Mouse (Mus musculus) hindbrain, embryonic 14.5 days (tissue): ENCODE measurements around the gene Fam234b. TPM values are rescaled to one million over a fixed set of nuclear protein-coding genes. Genes with fewer than 3 reads are reported as not detected.

Experiments used
- ATAC-seq: fragments of 200-750 bp; cut with Nextera tagmentation; 2 replicates; pipeline ENCODE4 v1.8.0; 2017; ENCODE audit warnings: moderate number of reproducible peaks, mild to moderate bottlenecking, moderate TSS enrichment, moderate library complexity; ENCODE audit not compliant: low FRiP score
- DNase-seq: peaks from one replicate; pipeline ENCODE4 v3.0.0-alpha.2; 2015; ENCODE audit warnings: low spot score
- H3K27ac ChIP-seq: fragments of 300-500 bp; sonication (generic); 2 replicates; pipeline ENCODE4 v1.5.1; 2014; ENCODE audit warnings: mild to moderate bottlenecking, moderate library complexity
- H3K27me3 ChIP-seq: fragments of 300-500 bp; sonication (generic); 2 replicates; pipeline ENCODE4 v1.6.1; 2014; ENCODE audit warnings: mild to moderate bottlenecking, low read length, mixed read lengths; ENCODE audit not compliant: control insufficient read depth, insufficient read depth
- H3K36me3 ChIP-seq: fragments of 300-500 bp; sonication (generic); replicated peaks from 2 replicates; pipeline ENCODE4 v1.6.1; 2014; ENCODE audit not compliant: control insufficient read depth, insufficient read depth
- H3K4me1 ChIP-seq: fragments of 300-500 bp; sonication (generic); replicated peaks from 2 replicates; pipeline ENCODE4 v1.6.1; 2014; ENCODE audit warnings: antibody characterized with exemption, low read length, mixed read lengths; ENCODE audit not compliant: control insufficient read depth, insufficient read depth
- H3K4me2 ChIP-seq: fragments of 300-500 bp; sonication (generic); replicated peaks from 2 replicates; pipeline ENCODE4 v1.6.1; 2014; ENCODE audit warnings: mild to moderate bottlenecking, moderate library complexity
- H3K4me3 ChIP-seq: fragments of 300-500 bp; sonication (generic); replicated peaks from 2 replicates; pipeline ENCODE4 v1.5.1; 2014; ENCODE audit warnings: mild to moderate bottlenecking, low read length
- H3K9ac ChIP-seq: fragments of 300-500 bp; sonication (generic); 2 replicates; pipeline ENCODE4 v1.6.1; 2014
- H3K9me3 ChIP-seq: fragments of 300-500 bp; sonication (generic); 2 replicates; pipeline ENCODE4 v1.6.1; 2016; ENCODE audit warnings: low read length; ENCODE audit not compliant: control insufficient read depth
- WGBS: fragments of 180-500 bp; shearing (Covaris S2); extraction: QIAGEN DNeasy Blood & Tissue Kit; methylation state at CpG from one replicate; pipeline ENCODE4 v1.1.7; 2014; 5-methylcytosine and 5-hydroxymethylcytosine counted together
- polyA plus RNA-seq: library from polyadenylated mRNA; unstranded; fragments of >200 nt; fragmentation: Nextera tagmentation; extraction: Ambion mirVana; gene quantifications from 2 replicates; pipeline ENCODE4 v1.2.1, GENCODE M21; 2014

Fam234b gene
- polyA plus RNA-seq, 1 experiment from 2014 or later = 117 TPM

DNA sequence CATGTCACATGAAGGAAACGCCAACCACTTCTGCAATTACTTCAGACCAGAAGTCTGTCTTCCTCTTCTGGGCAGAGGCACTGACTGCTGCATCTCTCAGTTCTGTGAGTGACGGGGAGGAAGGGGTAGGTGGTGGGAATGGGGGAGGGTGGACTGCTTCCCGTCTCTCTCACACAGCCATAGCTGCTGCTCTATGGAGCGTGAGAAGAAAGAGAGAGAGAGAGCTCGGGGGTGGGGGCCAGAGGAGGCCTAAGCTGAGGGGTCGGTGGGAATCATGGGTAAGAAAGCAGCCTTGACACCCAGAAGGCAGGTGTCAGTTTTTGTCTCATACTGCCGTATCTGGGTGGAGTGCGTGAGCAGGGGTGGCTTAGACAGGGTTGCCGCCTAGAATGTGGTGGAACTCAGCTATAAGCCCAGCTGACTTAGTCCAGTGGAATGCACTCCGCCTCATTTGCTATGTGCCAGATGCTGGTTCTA lies 30.7 kb downstream of the Fam234b start:
- Histone ChIP-seq H3K4me2 (no peak overlapping the region), H3K27ac (no peak overlapping the region), H3K9ac (no peak overlapping the region), H3K27me3 (no peaks in the 10 kb centered on the region), H3K4me3 (no peak overlapping the region), H3K4me1 (peaks cover 10% of the 10 kb centered on the region), H3K9me3 (no peaks in the 10 kb centered on the region), H3K36me3 (peaks cover 50% of the 10 kb centered on the region)
- WGBS = 36% methylated on average over 10 of the region's 10 CpGs
- DNase-seq (no peak), ATAC-seq (peak; percentile 56; the same call in 1 of the 2 replicates)

DNA sequence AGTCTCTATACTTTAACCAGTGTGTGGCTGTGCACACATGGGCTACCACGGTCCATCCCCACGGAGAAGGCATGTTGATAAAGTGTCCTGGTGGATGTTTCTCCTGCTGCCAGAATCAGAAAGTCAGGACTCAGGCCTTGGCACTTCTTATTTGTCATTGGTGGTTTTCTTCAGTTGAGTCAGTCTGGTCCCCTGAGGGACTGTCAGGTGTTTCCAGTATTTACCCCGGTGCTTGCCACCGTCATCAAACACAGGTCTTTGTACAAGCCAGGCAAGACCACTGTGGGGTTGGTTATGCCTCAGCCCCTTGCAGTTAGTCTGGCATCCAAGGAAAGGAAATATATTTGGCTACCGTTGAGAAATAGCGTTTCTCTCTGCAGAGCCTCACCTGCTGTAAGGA lies 32.8 kb downstream of the Fam234b start:
- no peak overlapping the region for H3K4me3 ChIP-seq
- H3K9ac ChIP-seq = no peak overlapping the region
- 87% methylated on average over 6 of the region's 6 CpGs for WGBS
- no peak for DNase-seq
- no peak for ATAC-seq
- no peaks in the 10 kb centered on the region for H3K9me3 ChIP-seq
- no peak overlapping the region for H3K4me2 ChIP-seq
- H3K4me1 ChIP-seq = no peaks in the 10 kb centered on the region
- peaks cover 70% of the 10 kb centered on the region for H3K36me3 ChIP-seq
- H3K27ac ChIP-seq = no peak overlapping the region
- H3K27me3 ChIP-seq = no peaks in the 10 kb centered on the region

DNA sequence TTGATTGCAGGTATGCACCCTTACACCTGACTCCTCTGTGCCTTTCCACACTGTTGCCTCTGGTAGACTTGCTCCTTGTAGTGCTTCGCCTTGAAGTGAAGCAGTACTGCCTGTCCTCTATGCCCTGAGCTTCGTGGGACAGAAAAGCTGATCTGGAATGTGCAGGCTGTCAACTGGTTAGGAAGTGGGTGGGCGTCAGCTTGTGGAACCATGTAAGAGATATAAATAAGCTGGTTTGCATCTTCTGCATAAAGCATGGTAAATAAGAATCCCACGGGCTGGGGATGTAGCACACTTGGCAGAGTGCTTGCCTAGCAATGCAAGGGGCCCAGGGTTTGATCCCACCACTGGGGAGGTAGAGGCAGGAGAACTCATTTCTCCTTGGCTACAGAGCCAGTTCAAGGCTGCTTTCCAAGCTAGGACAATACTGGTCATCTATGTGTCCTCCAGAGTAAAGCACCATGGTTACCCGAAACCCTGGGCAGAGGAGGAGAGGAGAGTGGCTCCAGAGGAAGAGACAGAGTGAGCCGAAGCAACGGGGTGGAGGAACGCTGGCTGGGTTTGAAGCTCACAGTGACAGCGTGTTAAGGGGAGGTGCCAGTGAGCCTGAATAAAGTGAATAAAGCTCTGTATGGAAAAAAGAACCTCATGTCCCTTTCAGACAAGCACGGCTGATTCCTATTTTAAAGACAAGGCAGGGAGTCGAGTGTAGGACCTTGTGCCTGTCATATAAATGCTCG lies 34.8 kb downstream of the Fam234b start:
- DNase-seq = no peak
- 50% methylated on average over 12 of the region's 12 CpGs for WGBS
- H3K9me3 ChIP-seq = no peaks in the 10 kb centered on the region
- no peaks in the 10 kb centered on the region for H3K27me3 ChIP-seq
- no peak for ATAC-seq
- H3K4me2 ChIP-seq = no peak overlapping the region
- H3K4me1 ChIP-seq = no peaks in the 10 kb centered on the region
- H3K27ac ChIP-seq = no peak overlapping the region
- no peak overlapping the region for H3K4me3 ChIP-seq
- peaks cover 68% of the 10 kb centered on the region for H3K36me3 ChIP-seq
- H3K9ac ChIP-seq = no peak overlapping the region

DNA sequence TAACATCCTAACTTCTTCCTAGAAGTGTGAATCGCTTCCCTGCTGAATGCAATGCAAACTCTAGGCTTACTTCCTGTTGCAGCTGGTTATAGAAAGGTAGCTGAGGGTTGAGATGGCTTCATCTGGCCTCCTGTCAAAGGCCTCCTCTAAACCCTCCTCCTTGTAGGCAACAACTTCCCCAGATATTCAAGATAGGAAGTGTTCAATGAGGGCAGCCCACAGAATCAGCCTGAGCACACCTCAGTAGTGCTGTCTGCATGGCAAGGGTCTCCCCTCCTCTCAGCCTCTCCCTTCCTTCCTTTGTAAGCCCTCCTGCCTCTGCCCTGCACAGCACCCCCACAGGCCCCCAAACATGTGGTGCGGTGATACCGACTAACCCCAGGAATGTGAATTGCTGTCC lies 38.0 kb downstream of the Fam234b start:
- Histone ChIP-seq H3K4me1 (no peaks in the 10 kb centered on the region), H3K4me2 (no peak overlapping the region), H3K9me3 (no peaks in the 10 kb centered on the region), H3K36me3 (peaks cover 56% of the 10 kb centered on the region), H3K27me3 (no peaks in the 10 kb centered on the region), H3K4me3 (no peak overlapping the region), H3K27ac (no peak overlapping the region), H3K9ac (no peak overlapping the region)
- ATAC-seq = no peak
- WGBS = 95% methylated on average over 3 of the region's 3 CpGs
- DNase-seq = no peak

DNA sequence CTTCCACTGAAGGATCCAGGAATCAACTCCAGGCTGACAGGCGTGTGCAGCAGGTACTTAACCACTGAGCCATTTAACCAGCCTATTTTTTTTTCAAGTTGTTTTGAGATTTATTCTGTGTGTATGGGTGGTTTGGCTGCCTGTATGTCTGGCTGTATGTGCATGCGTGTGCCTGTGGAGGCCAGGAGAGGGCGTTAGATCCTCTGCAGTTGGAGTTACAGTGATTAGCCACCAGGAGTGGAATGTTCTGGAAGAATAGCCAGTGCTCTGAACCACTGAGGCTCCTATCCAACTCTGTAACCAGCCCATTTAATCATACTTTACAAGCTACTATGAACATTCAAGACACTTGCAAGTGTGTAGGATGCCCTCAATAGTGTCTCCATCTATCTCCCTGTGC lies 38.8 kb downstream of the Fam234b start:
- H3K9ac ChIP-seq = no peak overlapping the region
- H3K27ac ChIP-seq = no peak overlapping the region
- WGBS = 85% methylated on average over 3 of the region's 3 CpGs
- no peaks in the 10 kb centered on the region for H3K9me3 ChIP-seq
- DNase-seq (no peak), ATAC-seq (no peak)
- H3K4me1 ChIP-seq = no peaks in the 10 kb centered on the region
- H3K36me3 ChIP-seq = peaks cover 55% of the 10 kb centered on the region
- H3K27me3 ChIP-seq = no peaks in the 10 kb centered on the region
- no peak overlapping the region for H3K4me3 ChIP-seq
- no peak overlapping the region for H3K4me2 ChIP-seq

DNA sequence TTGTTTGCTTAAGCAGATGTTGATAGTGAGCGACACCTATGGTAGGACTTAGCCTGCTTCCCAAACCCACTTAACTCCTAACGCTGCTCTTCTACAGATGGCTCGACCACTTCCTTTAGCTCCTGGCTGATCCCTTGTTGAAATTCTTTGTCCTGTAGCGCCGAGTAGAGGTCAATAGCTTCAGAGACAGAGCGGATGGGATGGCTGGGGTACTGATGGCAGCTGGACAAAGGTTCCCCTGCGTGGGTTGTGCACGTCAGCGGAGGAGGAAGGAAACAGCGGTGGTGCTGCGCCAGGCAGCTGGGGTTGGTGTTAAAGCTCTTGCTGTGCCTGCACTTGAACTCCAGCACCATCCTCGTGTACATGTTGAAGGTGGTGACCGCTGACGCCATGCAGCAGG lies 39.5 kb downstream of the Fam234b start:
- Histone ChIP-seq H3K36me3 (peaks cover 48% of the 10 kb centered on the region), H3K4me1 (no peaks in the 10 kb centered on the region), H3K4me3 (no peak overlapping the region), H3K27ac (no peak overlapping the region), H3K27me3 (no peaks in the 10 kb centered on the region), H3K9ac (no peak overlapping the region), H3K9me3 (no peaks in the 10 kb centered on the region), H3K4me2 (no peak overlapping the region)
- ATAC-seq (no peak), DNase-seq (no peak)
- WGBS = 81% methylated on average over 14 of the region's 14 CpGs

DNA sequence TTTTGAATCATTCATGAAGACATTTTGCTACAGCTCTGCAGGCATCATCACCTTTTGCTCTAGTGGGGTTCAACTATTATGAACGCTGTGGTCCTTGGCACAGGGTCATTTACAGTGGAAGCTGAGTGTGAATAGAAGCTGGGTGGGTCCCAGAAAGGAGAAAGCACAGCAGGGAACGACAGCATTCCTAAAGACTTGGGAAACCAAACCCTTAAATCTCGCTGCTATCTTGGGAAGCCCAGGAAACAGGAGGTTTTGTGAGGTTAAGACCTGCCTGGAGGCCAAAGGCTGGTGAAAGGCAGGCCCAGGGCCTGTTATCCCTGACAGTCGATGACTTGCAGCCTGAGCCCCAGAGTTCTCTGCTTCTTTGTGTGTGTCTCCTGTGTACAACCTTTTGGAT lies 40.4 kb downstream of the Fam234b start:
- ATAC-seq = no peak
- 45% methylated on average over 4 of the region's 4 CpGs for WGBS
- H3K9ac ChIP-seq = no peak overlapping the region
- peaks cover 39% of the 10 kb centered on the region for H3K36me3 ChIP-seq
- no peaks in the 10 kb centered on the region for H3K4me1 ChIP-seq
- no peaks in the 10 kb centered on the region for H3K9me3 ChIP-seq
- H3K27ac ChIP-seq = no peak overlapping the region
- no peaks in the 10 kb centered on the region for H3K27me3 ChIP-seq
- no peak overlapping the region for H3K4me2 ChIP-seq
- H3K4me3 ChIP-seq = no peak overlapping the region
- DNase-seq = no peak

DNA sequence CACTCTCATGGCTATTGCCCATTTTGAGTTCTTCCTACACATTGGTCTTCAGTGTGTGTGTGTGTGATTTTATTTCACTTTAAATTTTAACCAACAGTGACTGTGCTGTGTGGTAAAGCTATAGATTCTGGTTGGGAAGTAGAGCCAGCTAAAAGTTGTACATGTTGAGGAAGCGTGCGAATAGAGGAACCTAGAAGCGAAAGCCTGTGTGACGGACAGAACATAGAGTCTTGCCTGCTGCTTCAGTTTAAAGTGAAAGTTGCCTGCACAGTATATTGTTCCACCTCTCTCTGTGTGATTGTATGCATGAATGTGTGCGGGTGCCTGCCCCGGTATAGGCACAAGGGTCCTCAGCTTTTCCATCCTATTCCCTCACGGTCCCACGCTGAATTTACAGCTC lies 42.6 kb downstream of the Fam234b start:
- Histone ChIP-seq H3K4me3 (no peak overlapping the region), H3K9ac (no peak overlapping the region), H3K4me1 (no peaks in the 10 kb centered on the region), H3K4me2 (no peak overlapping the region), H3K27ac (no peak overlapping the region), H3K36me3 (peaks cover 17% of the 10 kb centered on the region; the same call in 1 of the 2 replicates), H3K9me3 (no peaks in the 10 kb centered on the region), H3K27me3 (no peaks in the 10 kb centered on the region)
- DNase-seq = no peak
- ATAC-seq = no peak
- 94% methylated on average over 8 of the region's 8 CpGs for WGBS

DNA sequence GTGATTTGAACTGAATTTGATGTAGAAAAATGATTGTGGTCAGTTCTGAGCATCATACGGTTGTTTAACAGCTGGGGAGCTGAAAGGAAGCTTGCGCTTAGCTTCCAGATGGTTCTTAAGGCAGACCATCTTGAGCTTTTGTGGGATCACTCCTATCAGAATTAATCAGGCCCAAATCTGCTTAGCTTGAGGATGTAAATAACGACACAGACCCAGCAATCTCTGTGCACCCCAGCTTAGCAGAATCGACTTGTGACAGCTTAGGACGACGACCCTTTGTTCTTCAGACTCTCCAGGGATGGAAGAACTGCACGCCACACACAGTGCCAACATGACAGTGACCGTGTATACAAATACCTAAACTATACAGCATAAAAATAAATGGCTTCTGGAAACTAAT lies 47.8 kb downstream of the Fam234b start:
- H3K9ac ChIP-seq = no peak overlapping the region
- H3K27ac ChIP-seq = no peak overlapping the region
- DNase-seq (no peak), ATAC-seq (no peak)
- H3K4me3 ChIP-seq = no peak overlapping the region
- peaks cover 5% of the 10 kb centered on the region for H3K4me1 ChIP-seq
- H3K36me3 ChIP-seq = no peaks in the 10 kb centered on the region
- 51% methylated on average over 8 of the region's 8 CpGs for WGBS
- H3K27me3 ChIP-seq = no peaks in the 10 kb centered on the region
- H3K4me2 ChIP-seq = no peak overlapping the region
- H3K9me3 ChIP-seq = no peaks in the 10 kb centered on the region

DNA sequence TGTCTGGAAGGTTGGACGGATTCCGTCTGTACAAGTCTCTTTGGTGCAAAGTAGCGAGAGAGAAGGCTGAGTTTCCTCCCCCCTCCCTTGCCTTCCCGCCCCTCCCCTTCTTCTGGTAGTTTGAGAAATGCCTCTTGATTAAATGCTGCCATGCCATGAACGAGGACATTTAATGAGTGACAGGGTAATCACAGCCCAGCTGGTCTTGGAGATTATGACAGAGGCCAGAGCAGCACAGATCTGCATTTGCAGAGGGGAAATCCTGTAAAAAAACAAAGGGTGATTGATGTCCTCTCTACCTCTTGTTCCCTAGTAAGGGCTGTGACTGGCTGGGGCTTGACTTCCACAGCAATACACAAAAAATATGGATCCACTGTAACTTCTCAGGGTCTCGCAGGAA lies 50.1 kb downstream of the Fam234b start:
- DNase-seq (no peak), ATAC-seq (no peak)
- Histone ChIP-seq H3K9ac (no peak overlapping the region), H3K27me3 (no peaks in the 10 kb centered on the region), H3K4me2 (no peak overlapping the region), H3K4me3 (no peak overlapping the region), H3K4me1 (peaks cover 20% of the 10 kb centered on the region), H3K27ac (no peak overlapping the region), H3K9me3 (no peaks in the 10 kb centered on the region), H3K36me3 (no peaks in the 10 kb centered on the region)
- WGBS = 55% methylated on average over 6 of the region's 6 CpGs
